10 mouse cellular contexts compared by ENCODE assay signal in genomic region chr17:45557998-45558862, GRCm38 (mm10). TPM values are rescaled to one million over a fixed set of nuclear protein-coding genes. Genes with fewer than 3 reads are reported as not detected.
A peak's percentile ranks its signal among the peaks of the same experiment; 100 is the strongest.
DNase-seq lines count a peak whose midpoint lies in the region; ATAC-seq and TF ChIP-seq lines count a peak whose summit lies in the region.
"Had no signal": no experiment of that assay in that cellular context is flagged by ENCODE, and none has a peak within 500 bp of the region (broad histone marks: within the 10 kb centered on the region; RNA-seq: fewer than 3 reads in every experiment).

No protein-coding gene starts in this region.

- H3K27ac ChIP-seq in cerebellum, adult 2 months (ENCODE audit: insufficient read depth, low read length): no peak overlapping the region
- no peak overlapping the region for H3K27ac ChIP-seq in kidney, postnatal 0 days
- 0 out of 2 replicates have a peak overlapping the region, but pooled peaks have one; percentile 37 for H3K27ac ChIP-seq in embryonic facial prominence, embryonic 10.5 days (replicated peaks)

- no peaks in the 10 kb centered on the region for H3K9me3 ChIP-seq in kidney, postnatal 0 days (replicated peaks; ENCODE audit: low read length)
- no peaks in the 10 kb centered on the region for H3K9me3 ChIP-seq in embryonic facial prominence, embryonic 10.5 days

- peak; percentile 58 for DNase-seq in cerebellum, adult 9-11 months
- DNase-seq in cerebellum, adult 2 months: no peak
- DNase-seq in kidney, postnatal 0 days (ENCODE audit: low spot score): no peak
- no peak for DNase-seq in kidney, adult 9 months
- DNase-seq in embryonic facial prominence, embryonic 10.5 days (ENCODE audit: low spot score): no peak
- peak; percentile 65 to 66 for DNase-seq in spleen, postnatal 36 days (ENCODE audit: low spot score in 2 of 2)
- DNase-seq in embryo, embryonic 9.5 days (ENCODE audit: extremely low spot score): no peak
- no peak for DNase-seq in frontal cortex, postnatal 10 days (ENCODE audit: low spot score in 2 of 2)
- DNase-seq: kidney, postnatal 25 days; lung, embryonic 14.5 days had no signal

- no peak for TF ChIP-seq POLR2A in cerebellum, adult 2 months (IDR thresholded peaks at IDR 0.05; ENCODE audit: borderline replicate concordance, insufficient read depth, low read length)

- H3K9ac ChIP-seq in kidney, postnatal 0 days (ENCODE audit: low read depth, low read length): no peak overlapping the region
- H3K9ac ChIP-seq: lung, embryonic 14.5 days had no signal

- no peak for TF ChIP-seq CTCF in cerebellum, adult 2 months (IDR thresholded peaks at IDR 0.05; ENCODE audit: borderline replicate concordance, insufficient read depth, low read depth, low read length)
- no peak for TF ChIP-seq CTCF in kidney, postnatal 0 days (IDR thresholded peaks at IDR 0.05; ENCODE audit: low read depth)

- H3K4me3 ChIP-seq in cerebellum, adult 2 months (replicated peaks; ENCODE audit: insufficient read depth, low read depth, low read length): no peak overlapping the region
- H3K4me3 ChIP-seq in kidney, postnatal 0 days (replicated peaks; ENCODE audit: low read depth, low read length): no peak overlapping the region
- peak overlapping the region; percentile 79; the same call in 1 of the 2 replicates for H3K4me3 ChIP-seq in embryonic facial prominence, embryonic 10.5 days

- H3K4me2 ChIP-seq in kidney, postnatal 0 days (ENCODE audit: low read length): 0 out of 2 replicates have a peak overlapping the region, but pooled peaks have one; percentile 92

- 0 out of 2 replicates have a peak, but pooled peaks cover 3% of the 10 kb centered on the region for H3K36me3 ChIP-seq in kidney, postnatal 0 days (ENCODE audit: insufficient read depth, low read length)
- peaks cover 4% of the 10 kb centered on the region; the same call in 1 of the 2 replicates for H3K36me3 ChIP-seq in embryonic facial prominence, embryonic 10.5 days (replicated peaks)

- 36% methylated on average over 16 of the region's 16 CpGs for WGBS in cerebellum, adult 2 months
- 66% methylated on average over 16 of the region's 16 CpGs for WGBS in kidney, postnatal 0 days
- WGBS in embryonic facial prominence, embryonic 10.5 days: 53% methylated on average over 16 of the region's 16 CpGs

- ATAC-seq in kidney, postnatal 0 days (replicated peaks; ENCODE audit: low FRiP score, low read depth): no peak

- peaks cover 28% of the 10 kb centered on the region for H3K4me1 ChIP-seq in cerebellum, adult 2 months (ENCODE audit: control insufficient read depth, insufficient read depth, low read length)
- peaks cover 4% of the 10 kb centered on the region; the same call in 1 of the 2 replicates for H3K4me1 ChIP-seq in kidney, postnatal 0 days (replicated peaks; ENCODE audit: insufficient read depth, low read length)
- peaks cover 43% of the 10 kb centered on the region for H3K4me1 ChIP-seq in embryonic facial prominence, embryonic 10.5 days

- no peaks in the 10 kb centered on the region for H3K27me3 ChIP-seq in cerebellum, adult 2 months (ENCODE audit: control insufficient read depth, insufficient read depth, low read length)
- H3K27me3 ChIP-seq in kidney, postnatal 0 days (ENCODE audit: insufficient read depth, low read length): no peaks in the 10 kb centered on the region
- H3K27me3 ChIP-seq in embryonic facial prominence, embryonic 10.5 days (replicated peaks; ENCODE audit: low read depth, poor library complexity, severe bottlenecking): peaks cover 32% of the 10 kb centered on the region

RNA-seq across cellular contexts. Expression of gene Nfkbie, which starts 2.7 kb away (rescaled TPM):
- polyA plus RNA-seq in cerebellum, adult 2 months (2012; rRNA removed): 12.5 and 13.5 TPM in 2 replicates
- 4.8 and 5.1 TPM in 2 replicates for polyA plus RNA-seq in kidney, postnatal 0 days (2015; fragmentation: Nextera tagmentation; extraction: Ambion mirVana)
- polyA plus RNA-seq in embryonic facial prominence, embryonic 10.5 days (2016; fragmentation: Nextera tagmentation; extraction: Ambion mirVana): 6.6 and 7.1 TPM in 2 replicates

RNA-seq across cellular contexts. Expression of gene Slc35b2, which starts 5.4 kb away (rescaled TPM):
- polyA plus RNA-seq in cerebellum, adult 2 months (2012; rRNA removed): 71.3 and 74.0 TPM in 2 replicates
- 131 and 138 TPM in 2 replicates for polyA plus RNA-seq in kidney, postnatal 0 days (2015; fragmentation: Nextera tagmentation; extraction: Ambion mirVana)
- 95.8 and 101 TPM in 2 replicates for polyA plus RNA-seq in embryonic facial prominence, embryonic 10.5 days (2016; fragmentation: Nextera tagmentation; extraction: Ambion mirVana)

RNA-seq across cellular contexts. Expression of gene Tmem151b, which starts 8.8 kb away (rescaled TPM):
- polyA plus RNA-seq in cerebellum, adult 2 months (2012; rRNA removed): 125 and 130 TPM in 2 replicates
- polyA plus RNA-seq in kidney, postnatal 0 days (2015; fragmentation: Nextera tagmentation; extraction: Ambion mirVana): 1.5 and 1.8 TPM in 2 replicates
- 5.8 and 8.3 TPM in 2 replicates for polyA plus RNA-seq in embryonic facial prominence, embryonic 10.5 days (2016; fragmentation: Nextera tagmentation; extraction: Ambion mirVana)

RNA-seq across cellular contexts. Expression of gene Hsp90ab1, which starts 14.8 kb away (rescaled TPM):
- polyA plus RNA-seq in cerebellum, adult 2 months (2012; rRNA removed): 915 and 924 TPM in 2 replicates
- polyA plus RNA-seq in kidney, postnatal 0 days (2015; fragmentation: Nextera tagmentation; extraction: Ambion mirVana): 1,330 and 1,432 TPM in 2 replicates
- 2,187 and 2,215 TPM in 2 replicates for polyA plus RNA-seq in embryonic facial prominence, embryonic 10.5 days (2016; fragmentation: Nextera tagmentation; extraction: Ambion mirVana)

RNA-seq across cellular contexts. Expression of gene Tcte1, which starts 35.0 kb away (rescaled TPM):
- 0.61 and 0.74 TPM in 2 replicates for polyA plus RNA-seq in cerebellum, adult 2 months (2012; rRNA removed)
- polyA plus RNA-seq in kidney, postnatal 0 days (2015; fragmentation: Nextera tagmentation; extraction: Ambion mirVana): 0.07 and 0.15 TPM in 2 replicates
- 1.1 TPM in 2 replicates for polyA plus RNA-seq in embryonic facial prominence, embryonic 10.5 days (2016; fragmentation: Nextera tagmentation; extraction: Ambion mirVana)

Comparison
In these comparisons a context has a peak if more than half of its experiments do, and no peak if none do; other contexts are left out.
1. DNase-seq: peak in cerebellum, adult 9-11 months (single experiment) and spleen, postnatal 36 days (2 of 2); none in cerebellum, adult 2 months (0 of 2), kidney, postnatal 0 days (single experiment), kidney, adult 9 months (single experiment), embryonic facial prominence, embryonic 10.5 days (single experiment), embryo, embryonic 9.5 days (single experiment) and frontal cortex, postnatal 10 days (0 of 2).
2. RNA of gene Tmem151b, which starts 8.8 kb away (polyA plus RNA-seq): 125 to 130 TPM in cerebellum, adult 2 months; 5.8 to 8.3 TPM in embryonic facial prominence, embryonic 10.5 days and 1.5 to 1.8 TPM in kidney, postnatal 0 days; every median in the first group is over 10 times any median in the second.